Mouse (Mus musculus): ENCODE results near the gene Nsl1.

DNA sequence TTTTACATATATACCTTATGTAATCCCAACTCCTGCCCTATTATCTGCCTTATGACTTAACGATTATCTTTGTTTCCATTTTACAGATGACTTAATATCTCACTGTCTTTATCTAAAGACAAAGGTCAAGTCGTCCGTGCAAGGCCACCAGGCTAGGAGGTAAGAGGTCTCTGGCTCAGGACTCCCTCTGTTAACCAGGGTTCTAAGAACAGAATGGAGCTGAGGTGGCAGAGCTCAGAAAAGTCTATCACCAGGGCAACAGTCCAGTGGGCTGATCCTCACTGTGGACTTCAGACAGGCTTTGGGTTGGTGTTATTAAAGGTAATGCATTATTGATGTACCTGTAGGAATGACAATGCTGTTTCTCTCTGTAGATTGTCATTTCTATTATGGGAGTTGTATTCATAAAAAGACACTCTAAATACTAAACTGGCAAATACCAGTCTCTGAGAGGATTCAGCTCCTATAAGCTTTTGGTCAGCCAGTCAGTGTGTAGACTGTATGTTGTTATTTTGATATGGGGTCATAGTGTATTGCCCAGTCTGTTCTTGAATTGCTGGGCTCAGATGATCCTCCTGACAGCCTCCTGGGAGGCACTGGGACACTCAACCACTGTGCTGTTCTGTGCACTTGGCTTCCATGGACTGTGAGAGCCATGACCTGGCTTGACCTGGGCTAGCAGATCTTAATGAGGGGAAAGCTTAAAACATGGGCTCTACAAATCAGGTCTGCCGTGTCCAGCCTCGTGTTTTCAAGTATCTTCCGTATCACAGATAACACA is 26.1 kb upstream of the Nsl1 start, which contains the start of gene Spata45:
- TF ChIP-seq CTCF (IDR thresholded peaks at IDR 0.05) (no peak), EP300 (IDR thresholded peaks at IDR 0.05; ENCODE audit: insufficient read depth, low read depth, low read length) (no peak)

All from heart, adult 2 months (tissue).